Mouse (Mus musculus): ENCODE results near the gene Glis3. TPM values are rescaled to one million over a fixed set of nuclear protein-coding genes. Genes with fewer than 3 reads are reported as not detected.

The Glis3 gene
- polyA plus RNA-seq, 1 experiment from 2014 or later = 2.0 TPM

GRCm38 (mm10) chr19:28511910-28512309 lies 168.0 kb downstream of the Glis3 start:
- Histone ChIP-seq H3K36me3 (ENCODE audit: insufficient read depth, low read length) (no peaks in the 10 kb centered on the region), H3K4me1 (ENCODE audit: insufficient read depth, low read depth, low read length) (no peaks in the 10 kb centered on the region), H3K27ac (ENCODE audit: low read length) (no peak overlapping the region), H3K9ac (replicated peaks; ENCODE audit: low read depth) (no peak overlapping the region), H3K27me3 (replicated peaks; ENCODE audit: insufficient read depth, low read length) (no peaks in the 10 kb centered on the region), H3K4me3 (ENCODE audit: low read depth, low read length) (no peak overlapping the region), H3K9me3 (ENCODE audit: low read length) (no peaks in the 10 kb centered on the region), H3K4me2 (replicated peaks; ENCODE audit: low read depth, low read length) (no peak overlapping the region)
- WGBS = 87% methylated on average over 1 of the region's 1 CpGs
- no peak for TF ChIP-seq CTCF (IDR thresholded peaks at IDR 0.05)
- TF ChIP-seq EP300 (IDR thresholded peaks at IDR 0.05) = no peak
- ATAC-seq = no peak
- no peak for DNase-seq (ENCODE audit: low spot score)

GRCm38 (mm10) chr19:28505376-28505775 lies 174.5 kb downstream of the Glis3 start:
- Histone ChIP-seq H3K4me3 (ENCODE audit: low read depth, low read length) (no peak overlapping the region), H3K27me3 (replicated peaks; ENCODE audit: insufficient read depth, low read length) (no peaks in the 10 kb centered on the region), H3K36me3 (ENCODE audit: insufficient read depth, low read length) (no peaks in the 10 kb centered on the region), H3K9me3 (ENCODE audit: low read length) (no peaks in the 10 kb centered on the region), H3K9ac (replicated peaks; ENCODE audit: low read depth) (no peak overlapping the region), H3K4me2 (replicated peaks; ENCODE audit: low read depth, low read length) (no peak overlapping the region), H3K4me1 (ENCODE audit: insufficient read depth, low read depth, low read length) (no peaks in the 10 kb centered on the region), H3K27ac (ENCODE audit: low read length) (no peak overlapping the region)
- DNase-seq (ENCODE audit: low spot score) = no peak
- 70% methylated on average over 6 of the region's 6 CpGs for WGBS
- TF ChIP-seq EP300 (IDR thresholded peaks at IDR 0.05) = no peak
- ATAC-seq = no peak

GRCm38 (mm10) chr19:28503011-28503410 lies 176.9 kb downstream of the Glis3 start:
- no peak for ATAC-seq
- no peaks in the 10 kb centered on the region for H3K4me1 ChIP-seq (ENCODE audit: insufficient read depth, low read depth, low read length)
- H3K9me3 ChIP-seq (ENCODE audit: low read length) = no peaks in the 10 kb centered on the region
- TF ChIP-seq EP300 (IDR thresholded peaks at IDR 0.05) (no peak), CTCF (IDR thresholded peaks at IDR 0.05) (no peak)
- no peak for DNase-seq (ENCODE audit: low spot score)
- H3K4me3 ChIP-seq (ENCODE audit: low read depth, low read length) = no peak overlapping the region
- no peaks in the 10 kb centered on the region for H3K27me3 ChIP-seq (replicated peaks; ENCODE audit: insufficient read depth, low read length)
- no peak overlapping the region for H3K9ac ChIP-seq (replicated peaks; ENCODE audit: low read depth)
- no peaks in the 10 kb centered on the region for H3K36me3 ChIP-seq (ENCODE audit: insufficient read depth, low read length)
- WGBS = 37% methylated on average over 12 of the region's 12 CpGs
- H3K4me2 ChIP-seq (replicated peaks; ENCODE audit: low read depth, low read length) = no peak overlapping the region
- H3K27ac ChIP-seq (ENCODE audit: low read length) = no peak overlapping the region

GRCm38 (mm10) chr19:28500975-28501374 lies 178.9 kb downstream of the Glis3 start:
- no peaks in the 10 kb centered on the region for H3K27me3 ChIP-seq (replicated peaks; ENCODE audit: insufficient read depth, low read length)
- no peak overlapping the region for H3K4me2 ChIP-seq (replicated peaks; ENCODE audit: low read depth, low read length)
- H3K4me3 ChIP-seq (ENCODE audit: low read depth, low read length) = no peak overlapping the region
- H3K36me3 ChIP-seq (ENCODE audit: insufficient read depth, low read length) = no peaks in the 10 kb centered on the region
- H3K4me1 ChIP-seq (ENCODE audit: insufficient read depth, low read depth, low read length) = no peaks in the 10 kb centered on the region
- DNase-seq (ENCODE audit: low spot score) = no peak
- TF ChIP-seq CTCF (IDR thresholded peaks at IDR 0.05) (no peak), EP300 (IDR thresholded peaks at IDR 0.05) (no peak)
- 63% methylated on average over 9 of the region's 9 CpGs for WGBS
- no peak for ATAC-seq
- H3K9ac ChIP-seq (replicated peaks; ENCODE audit: low read depth) = no peak overlapping the region
- no peaks in the 10 kb centered on the region for H3K9me3 ChIP-seq (ENCODE audit: low read length)
- H3K27ac ChIP-seq (ENCODE audit: low read length) = no peak overlapping the region

- Histone ChIP-seq H3K27ac (ENCODE audit: low read length) (no peak overlapping the region), H3K9ac (replicated peaks; ENCODE audit: low read depth) (no peak overlapping the region), H3K27me3 (replicated peaks; ENCODE audit: insufficient read depth, low read length) (no peaks in the 10 kb centered on the region), H3K36me3 (ENCODE audit: insufficient read depth, low read length) (no peaks in the 10 kb centered on the region), H3K4me1 (ENCODE audit: insufficient read depth, low read depth, low read length) (no peaks in the 10 kb centered on the region), H3K4me2 (replicated peaks; ENCODE audit: low read depth, low read length) (no peak overlapping the region), H3K9me3 (ENCODE audit: low read length) (no peaks in the 10 kb centered on the region), H3K4me3 (ENCODE audit: low read depth, low read length) (no peak overlapping the region)
- DNase-seq (ENCODE audit: low spot score) = no peak
- TF ChIP-seq CTCF (IDR thresholded peaks at IDR 0.05) (no peak), EP300 (IDR thresholded peaks at IDR 0.05) (no peak)
- WGBS = 70% methylated on average over 14 of the region's 14 CpGs
- ATAC-seq = no peak
Observed at GRCm38 (mm10) chr19:28500505-28500904, 179.4 kb downstream of the Glis3 start.

- Histone ChIP-seq H3K4me2 (replicated peaks; ENCODE audit: low read depth, low read length) (no peak overlapping the region), H3K4me3 (ENCODE audit: low read depth, low read length) (no peak overlapping the region), H3K9ac (replicated peaks; ENCODE audit: low read depth) (no peak overlapping the region), H3K9me3 (ENCODE audit: low read length) (no peaks in the 10 kb centered on the region), H3K27me3 (replicated peaks; ENCODE audit: insufficient read depth, low read length) (no peaks in the 10 kb centered on the region), H3K36me3 (ENCODE audit: insufficient read depth, low read length) (no peaks in the 10 kb centered on the region), H3K4me1 (ENCODE audit: insufficient read depth, low read depth, low read length) (no peaks in the 10 kb centered on the region), H3K27ac (ENCODE audit: low read length) (no peak overlapping the region)
- ATAC-seq (no peak), DNase-seq (ENCODE audit: low spot score) (no peak)
- no peak for TF ChIP-seq CTCF (IDR thresholded peaks at IDR 0.05)
- no peak for TF ChIP-seq EP300 (IDR thresholded peaks at IDR 0.05)
- WGBS = 87% methylated on average over 5 of the region's 5 CpGs
Observed at GRCm38 (mm10) chr19:28499786-28500185, 180.1 kb downstream of the Glis3 start.

- Histone ChIP-seq H3K9me3 (ENCODE audit: low read length) (no peaks in the 10 kb centered on the region), H3K4me3 (ENCODE audit: low read depth, low read length) (no peak overlapping the region), H3K36me3 (ENCODE audit: insufficient read depth, low read length) (no peaks in the 10 kb centered on the region), H3K27ac (ENCODE audit: low read length) (no peak overlapping the region), H3K9ac (replicated peaks; ENCODE audit: low read depth) (no peak overlapping the region), H3K27me3 (replicated peaks; ENCODE audit: insufficient read depth, low read length) (no peaks in the 10 kb centered on the region), H3K4me2 (replicated peaks; ENCODE audit: low read depth, low read length) (no peak overlapping the region), H3K4me1 (ENCODE audit: insufficient read depth, low read depth, low read length) (no peaks in the 10 kb centered on the region)
- DNase-seq (ENCODE audit: low spot score) = no peak
- TF ChIP-seq EP300 (IDR thresholded peaks at IDR 0.05) = no peak
- no peak for TF ChIP-seq CTCF (IDR thresholded peaks at IDR 0.05)
- WGBS = 63% methylated on average over 6 of the region's 6 CpGs
- ATAC-seq = no peak
Observed at GRCm38 (mm10) chr19:28495926-28496325, 184.0 kb downstream of the Glis3 start.
